Mouse (Mus musculus) gastrocnemius, postnatal 14 days (tissue): Measurements from ENCODE around the gene Fam184a. TPM values are rescaled to one million over a fixed set of nuclear protein-coding genes. Genes with fewer than 3 reads are reported as not detected.

ENCODE experiments used
- DNase-seq: peaks from one replicate; pipeline ENCODE4 v3.0.0; 2021; ENCODE audit warnings: mixed read lengths
- intact Hi-C: fragments of 180-260 bp; cut with DNase I; formaldehyde crosslinking; loops from one replicate; pipeline ENCODE4 v1.15.1; 2025; ENCODE audit warnings: low total_unique reads
- total RNA-seq, 2 experiments: library from RNA; stranded (reverse); gene quantifications; 2 replicates each; pipeline ENCODE4 v1.2.3; 2021

Fam184a gene
- total RNA-seq, 2 experiments from 2014 or later: 0.70 to 0.80 TPM

DNA sequence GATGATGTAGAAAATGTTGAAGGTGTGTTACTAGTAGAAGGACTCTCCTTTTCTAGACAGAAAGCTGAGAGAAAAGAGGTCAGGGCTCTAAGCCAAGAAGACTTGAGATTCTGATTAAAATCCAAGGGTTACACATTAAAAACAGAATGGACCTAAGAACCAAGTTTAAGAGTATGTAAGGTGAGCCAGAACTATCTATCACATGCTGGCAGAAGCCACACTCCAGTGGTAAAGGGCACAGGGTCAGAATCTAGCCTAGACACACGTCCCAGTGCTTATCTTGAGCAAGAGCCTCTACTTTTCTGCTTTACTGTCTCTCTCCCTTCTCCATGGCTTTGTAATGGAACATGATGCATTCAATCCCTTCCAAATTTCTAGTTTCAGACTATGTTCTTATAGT, 137.0 kb downstream of the Fam184a start:
- intact Hi-C loops: no loop called here
- no peak for DNase-seq

DNA sequence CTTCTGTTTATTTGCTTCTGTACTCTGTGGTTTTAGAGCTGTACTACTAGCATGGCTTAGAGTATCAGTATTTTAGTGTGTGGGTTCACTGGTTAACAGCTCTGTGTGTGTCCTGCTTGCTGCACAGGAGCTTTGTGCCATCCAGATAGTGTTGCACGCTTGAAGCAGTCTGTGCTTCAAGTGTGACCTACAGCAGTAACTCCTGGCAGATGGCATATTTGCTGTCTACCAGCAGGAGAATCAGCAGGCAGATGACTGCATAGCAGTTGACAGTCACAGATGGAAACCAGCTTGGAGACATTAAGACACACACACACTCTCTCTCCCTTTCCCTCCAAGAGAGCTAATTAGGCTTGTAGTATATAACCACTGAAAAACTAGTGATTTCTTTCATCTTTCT, 138.8 kb downstream of the Fam184a start:
- no peak for DNase-seq

GRCm38 (mm10) chr10:53608274-53608673, 142.6 kb downstream of the Fam184a start:
- intact Hi-C loops: no loop called here
- no peak for DNase-seq

More for the DNA sequence above, 138.8 kb downstream of the Fam184a start:
- intact Hi-C loops: no loop called here

DNA sequence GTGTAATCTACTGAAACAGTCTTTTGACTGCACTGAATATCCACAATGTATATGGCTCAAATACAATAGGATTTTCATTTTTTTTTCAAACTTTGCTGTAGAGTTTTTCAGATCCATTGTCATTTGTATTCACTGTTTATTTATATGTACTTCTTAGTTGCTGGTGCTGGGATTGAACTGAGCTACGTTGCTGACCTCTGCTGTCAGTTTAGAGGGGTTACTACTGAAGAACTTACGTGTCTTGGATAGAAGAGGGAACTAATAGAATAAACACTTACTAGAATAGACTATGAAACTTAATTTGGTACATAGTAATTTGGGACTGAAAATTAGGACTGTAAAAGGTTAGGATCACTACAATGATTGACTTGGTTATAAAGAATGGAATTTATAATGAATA, 145.6 kb downstream of the Fam184a start:
- DNase-seq: no peak
- intact Hi-C loops: no loop called here

DNA sequence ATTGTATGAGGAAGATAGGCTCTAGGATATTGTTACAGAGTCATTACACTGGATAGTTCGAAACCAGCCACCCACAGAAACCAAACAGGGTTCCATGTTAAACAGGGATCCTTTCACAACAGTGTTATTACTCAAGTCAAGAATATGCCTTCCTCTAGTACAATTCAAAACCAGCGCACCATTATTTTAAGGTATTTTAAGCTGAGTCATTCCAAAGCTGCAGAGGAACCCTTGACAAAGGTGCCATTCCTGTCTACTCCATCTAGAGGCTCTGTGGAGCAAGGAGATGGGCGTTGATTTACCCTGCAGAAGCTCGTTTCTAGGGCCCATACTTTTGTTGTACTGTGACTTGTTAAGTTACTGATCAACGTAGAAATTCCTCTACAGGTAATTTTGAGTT, 152.1 kb downstream of the Fam184a start:
- intact Hi-C loops: no loop called here
- no peak for DNase-seq

GRCm38 (mm10) chr10:53597121-53597881, 153.6 kb downstream of the Fam184a start:
- DNase-seq: peak; percentile 44
- intact Hi-C loops: no loop called here

- intact Hi-C loops: no loop called here
Observed at GRCm38 (mm10) chr10:53596677-53597120, 154.2 kb downstream of the Fam184a start, which contains the start of gene Asf1a. Gene Asf1a, plus strand, starts transcription at chr10:53596757.

GRCm38 (mm10) chr10:53595744-53596676, 154.9 kb downstream of the Fam184a start:
- intact Hi-C loops: no loop called here

More at GRCm38 (mm10) chr10:53596677-53597120, 154.2 kb downstream of the Fam184a start, which contains the start of gene Asf1a:
- peak; percentile 97 for DNase-seq

GRCm38 (mm10) chr10:53585777-53586176, 165.1 kb downstream of the Fam184a start:
- intact Hi-C loops: no loop called here
- no peak for DNase-seq

More at GRCm38 (mm10) chr10:53595744-53596676, 154.9 kb downstream of the Fam184a start:
- no peak for DNase-seq

Other genes with a start within 250 kb of the Fam184a start
- gene Asf1a, start 154.4 kb downstream of the Fam184a start, total RNA-seq: 10 to 100 TPM; 18.6 to 21.2 TPM
- 1 to 10 TPM; 2.0 to 2.2 TPM for gene Mcm9, start 120.7 kb downstream of the Fam184a start, total RNA-seq